Comparison of ENCODE assay signal across 30 mouse cellular contexts in the genomic region with DNA sequence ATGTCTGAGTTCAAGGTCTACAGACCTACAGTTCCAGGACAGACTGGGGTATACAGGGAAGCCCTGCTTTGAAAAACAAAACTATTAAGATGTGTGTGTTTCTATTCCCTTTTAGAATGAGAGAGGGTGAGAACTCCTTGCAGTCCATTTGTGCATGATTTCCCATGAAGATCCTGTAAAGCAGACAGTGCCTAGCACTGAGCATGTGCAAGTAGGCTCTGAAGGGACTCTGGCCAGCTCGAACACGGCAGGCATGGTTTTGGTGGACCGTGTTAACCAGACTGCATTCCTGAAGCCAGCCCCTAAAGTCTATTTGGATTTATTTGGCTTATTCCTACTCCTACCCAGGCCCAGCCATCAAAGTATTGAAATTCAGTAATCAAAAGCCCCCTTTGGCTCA. TPM values are rescaled to one million over a fixed set of nuclear protein-coding genes. Genes with fewer than 3 reads are reported as not detected.
DNase-seq lines count a peak whose midpoint lies in the region; ATAC-seq lines count a peak whose summit lies in the region.
"Had no signal": no experiment of that assay in that cellular context is flagged by ENCODE, and none has a peak within 500 bp of the region (broad histone marks: within the 10 kb centered on the region; RNA-seq: fewer than 3 reads in every experiment).

No protein-coding gene starts in this region.

- H3K4me1 ChIP-seq in forebrain, embryonic 12.5 days, result peaks cover 24% of the 10 kb centered on the region
- H3K4me1 ChIP-seq in forebrain, embryonic 14.5 days (ENCODE audit: control insufficient read depth, insufficient read depth, low read length), result peaks cover 14% of the 10 kb centered on the region
- peaks cover 37% of the 10 kb centered on the region for H3K4me1 ChIP-seq in hindbrain, embryonic 13.5 days (replicated peaks)
- 0 out of 2 replicates have a peak, but pooled peaks cover 4% of the 10 kb centered on the region for H3K4me1 ChIP-seq in hindbrain, embryonic 11.5 days (replicated peaks; ENCODE audit: control insufficient read depth, insufficient read depth, low read length)
- peaks cover 30% of the 10 kb centered on the region for H3K4me1 ChIP-seq in neural tube, embryonic 15.5 days

- peaks cover 48% of the 10 kb centered on the region for H3K36me3 ChIP-seq in forebrain, embryonic 12.5 days (replicated peaks)
- H3K36me3 ChIP-seq in forebrain, embryonic 14.5 days (ENCODE audit: control insufficient read depth, insufficient read depth, low read length), result peaks cover 49% of the 10 kb centered on the region
- H3K36me3 ChIP-seq in hindbrain, embryonic 13.5 days, result peaks cover 49% of the 10 kb centered on the region
- peaks cover 5% of the 10 kb centered on the region; the same call in 1 of the 2 replicates for H3K36me3 ChIP-seq in hindbrain, embryonic 11.5 days (ENCODE audit: control insufficient read depth, insufficient read depth, low read length)
- peaks cover 48% of the 10 kb centered on the region for H3K36me3 ChIP-seq in neural tube, embryonic 15.5 days
- H3K36me3 ChIP-seq in macrophage (ENCODE audit: inconsistent target), result peaks cover 38% of the 10 kb centered on the region

- peaks cover 59% of the 10 kb centered on the region for H3K79me2 ChIP-seq in macrophage (ENCODE audit: inconsistent target)

- no peak overlapping the region for H3K27ac ChIP-seq in forebrain, embryonic 12.5 days
- H3K27ac ChIP-seq in forebrain, embryonic 14.5 days (ENCODE audit: low read depth, low read length), result no peak overlapping the region
- H3K27ac ChIP-seq in hindbrain, embryonic 13.5 days, result no peak overlapping the region
- no peak overlapping the region for H3K27ac ChIP-seq in hindbrain, embryonic 11.5 days (ENCODE audit: low read depth, low read length)
- no peak overlapping the region for H3K27ac ChIP-seq in neural tube, embryonic 15.5 days (replicated peaks)
- peak overlapping the region; percentile 31 for H3K27ac ChIP-seq in macrophage
- H3K27ac ChIP-seq: forebrain, embryonic 10.5 days; hindbrain, embryonic 14.5 days; kidney, embryonic 15.5 days; limb, embryonic 10.5 days; limb, embryonic 15.5 days; liver, embryonic 15.5 days; midbrain, embryonic 13.5 days; stomach, postnatal 0 days had no signal

- no peaks in the 10 kb centered on the region for H3K27me3 ChIP-seq in forebrain, embryonic 12.5 days
- H3K27me3 ChIP-seq in forebrain, embryonic 14.5 days (replicated peaks; ENCODE audit: control insufficient read depth, insufficient read depth, low read length), result no peaks in the 10 kb centered on the region
- no peaks in the 10 kb centered on the region for H3K27me3 ChIP-seq in hindbrain, embryonic 13.5 days
- no peaks in the 10 kb centered on the region for H3K27me3 ChIP-seq in hindbrain, embryonic 11.5 days (ENCODE audit: control insufficient read depth, insufficient read depth, low read length)
- H3K27me3 ChIP-seq in neural tube, embryonic 15.5 days (replicated peaks), result no peaks in the 10 kb centered on the region
- H3K27me3 ChIP-seq: kidney, embryonic 15.5 days; limb, embryonic 15.5 days; liver, embryonic 15.5 days; midbrain, embryonic 13.5 days; Patski had no signal

- DNase-seq in forebrain, embryonic 14.5 days (ENCODE audit: low spot score), result no peak
- DNase-seq in hindbrain, embryonic 11.5 days (ENCODE audit: low spot score), result no peak
- DNase-seq in neural tube, embryonic 10.5 days (ENCODE audit: extremely low spot score, low spot score), result no peak
- DNase-seq in lung, postnatal 4 days, result no peak
- DNase-seq: adrenal gland, postnatal 25 days; cerebellum, adult 8-10 months; cerebellum, postnatal 25 days; forebrain, postnatal 0 days; gastrocnemius, postnatal 14 days; kidney, adult 11 months; kidney, postnatal 25 days; lung, embryonic 14.5 days; right cerebral cortex, postnatal 25 days; thymus, adult 2 months; thymus, postnatal 36 days had no signal

- 92% methylated on average over 3 of the region's 3 CpGs for WGBS in forebrain, embryonic 12.5 days
- WGBS in forebrain, embryonic 14.5 days, result 86% methylated on average over 3 of the region's 3 CpGs
- 92% methylated on average over 3 of the region's 3 CpGs for WGBS in hindbrain, embryonic 13.5 days
- WGBS in hindbrain, embryonic 11.5 days, result 95% methylated on average over 3 of the region's 3 CpGs
- 93% methylated on average over 3 of the region's 3 CpGs for WGBS in neural tube, embryonic 15.5 days
- WGBS in macrophage (ENCODE audit: missing documents), result 94% methylated on average over 3 of the region's 3 CpGs

- H3K9me3 ChIP-seq in forebrain, embryonic 12.5 days, result no peaks in the 10 kb centered on the region
- no peaks in the 10 kb centered on the region for H3K9me3 ChIP-seq in forebrain, embryonic 14.5 days (replicated peaks; ENCODE audit: control insufficient read depth, low read length)
- H3K9me3 ChIP-seq in hindbrain, embryonic 13.5 days, result no peaks in the 10 kb centered on the region
- no peaks in the 10 kb centered on the region for H3K9me3 ChIP-seq in hindbrain, embryonic 11.5 days (ENCODE audit: control insufficient read depth, low read length)
- no peaks in the 10 kb centered on the region for H3K9me3 ChIP-seq in neural tube, embryonic 15.5 days (replicated peaks)
- H3K9me3 ChIP-seq: forebrain, embryonic 10.5 days; kidney, embryonic 15.5 days; limb, embryonic 10.5 days; limb, embryonic 15.5 days; liver, embryonic 15.5 days; midbrain, embryonic 13.5 days had no signal

- ATAC-seq in forebrain, embryonic 12.5 days (ENCODE audit: low FRiP score), result no peak
- ATAC-seq in forebrain, embryonic 14.5 days, result no peak
- no peak for ATAC-seq in hindbrain, embryonic 13.5 days (ENCODE audit: low FRiP score)
- ATAC-seq in hindbrain, embryonic 11.5 days (ENCODE audit: low FRiP score), result no peak
- ATAC-seq in neural tube, embryonic 15.5 days (ENCODE audit: low FRiP score), result no peak
- ATAC-seq: forebrain, postnatal 0 days; inflammation-experienced regulatory T-cells, adult 6 months; midbrain, embryonic 13.5 days; Patski had no signal

- no peak overlapping the region for H3K4me2 ChIP-seq in forebrain, embryonic 12.5 days
- no peak overlapping the region for H3K4me2 ChIP-seq in forebrain, embryonic 14.5 days (ENCODE audit: low read length)
- H3K4me2 ChIP-seq in hindbrain, embryonic 13.5 days, result no peak overlapping the region
- no peak overlapping the region for H3K4me2 ChIP-seq in hindbrain, embryonic 11.5 days (replicated peaks; ENCODE audit: low read depth, low read length)
- H3K4me2 ChIP-seq in neural tube, embryonic 15.5 days, result no peak overlapping the region
- H3K4me2 ChIP-seq: heart, embryonic 11.5 days; hindbrain, embryonic 14.5 days; kidney, embryonic 15.5 days; limb, embryonic 15.5 days; liver, embryonic 15.5 days; lung, embryonic 14.5 days; midbrain, embryonic 13.5 days had no signal

- H3K4me3 ChIP-seq in forebrain, embryonic 12.5 days (replicated peaks), result no peak overlapping the region
- H3K4me3 ChIP-seq in forebrain, embryonic 14.5 days (ENCODE audit: low read depth, low read length), result no peak overlapping the region
- H3K4me3 ChIP-seq in hindbrain, embryonic 13.5 days, result no peak overlapping the region
- no peak overlapping the region for H3K4me3 ChIP-seq in hindbrain, embryonic 11.5 days (ENCODE audit: low read depth, low read length)
- H3K4me3 ChIP-seq in neural tube, embryonic 15.5 days (replicated peaks), result no peak overlapping the region
- H3K4me3 ChIP-seq in macrophage (ENCODE audit: inconsistent target), result no peak overlapping the region
- H3K4me3 ChIP-seq: forebrain, embryonic 10.5 days; kidney, embryonic 15.5 days; limb, embryonic 10.5 days; limb, embryonic 15.5 days; liver, embryonic 15.5 days; midbrain, embryonic 13.5 days had no signal

- H3K9ac ChIP-seq in forebrain, embryonic 12.5 days, result peak overlapping the region; percentile 4; the same call in 1 of the 2 replicates
- no peak overlapping the region for H3K9ac ChIP-seq in forebrain, embryonic 14.5 days (ENCODE audit: low read length)
- H3K9ac ChIP-seq in hindbrain, embryonic 13.5 days, result 0 out of 2 replicates have a peak overlapping the region, but pooled peaks have one; percentile 11
- no peak overlapping the region for H3K9ac ChIP-seq in hindbrain, embryonic 11.5 days (ENCODE audit: low read depth, low read length)
- H3K9ac ChIP-seq in neural tube, embryonic 15.5 days (replicated peaks), result 0 out of 2 replicates have a peak overlapping the region, but pooled peaks have one; percentile 0
- H3K9ac ChIP-seq: forebrain, postnatal 0 days; hindbrain, embryonic 14.5 days; kidney, embryonic 15.5 days; limb, embryonic 15.5 days; liver, embryonic 15.5 days; lung, embryonic 14.5 days; midbrain, embryonic 13.5 days had no signal

RNA-seq across cellular contexts. Expression of gene Rpl35, which starts 6.5 kb away (rescaled TPM):
- 970 and 1,048 TPM in 2 replicates for polyA plus RNA-seq in forebrain, embryonic 12.5 days (2016; fragmentation: Nextera tagmentation; extraction: Ambion mirVana)
- polyA plus RNA-seq in forebrain, embryonic 14.5 days (2014; fragmentation: Nextera tagmentation; extraction: Ambion mirVana), result 779 and 875 TPM in 2 replicates
- polyA plus RNA-seq in hindbrain, embryonic 13.5 days (2015; fragmentation: Nextera tagmentation; extraction: Ambion mirVana), result 721 and 760 TPM in 2 replicates
- polyA plus RNA-seq in hindbrain, embryonic 11.5 days (2014; fragmentation: Nextera tagmentation; extraction: Ambion mirVana), result 988 and 1,016 TPM in 2 replicates
- polyA plus RNA-seq in neural tube, embryonic 15.5 days (2015; fragmentation: Nextera tagmentation; extraction: Ambion mirVana), result 636 TPM in 2 replicates
- 100 to 1,000 TPM in 1 of 26 experiments, 10 to 100 TPM in 24, 1 to 10 TPM in 1; 9.5 to 133 (median 24.8) TPM for total RNA-seq in macrophage (2018; cell fraction: chromatin; rRNA removed)
- 100 to 1,000 TPM; 259 to 879 (median 445) TPM for total RNA-seq in macrophage (2018; cell fraction: cytosol; rRNA removed)
- 10 to 100 TPM; 37.5 to 94.1 (median 55.2) TPM for total RNA-seq in macrophage (2018; cell fraction: nucleus; rRNA removed)
- 501 to 933 TPM (median 626 TPM) in 3 replicates for polyA plus RNA-seq in macrophage (2018)

RNA-seq across cellular contexts. Expression of gene Arpc5l, which starts 6.8 kb away (rescaled TPM):
- polyA plus RNA-seq in forebrain, embryonic 12.5 days (2016; fragmentation: Nextera tagmentation; extraction: Ambion mirVana), result 137 and 143 TPM in 2 replicates
- polyA plus RNA-seq in forebrain, embryonic 14.5 days (2014; fragmentation: Nextera tagmentation; extraction: Ambion mirVana), result 142 and 144 TPM in 2 replicates
- 135 TPM in 2 replicates for polyA plus RNA-seq in hindbrain, embryonic 13.5 days (2015; fragmentation: Nextera tagmentation; extraction: Ambion mirVana)
- polyA plus RNA-seq in hindbrain, embryonic 11.5 days (2014; fragmentation: Nextera tagmentation; extraction: Ambion mirVana), result 147 and 149 TPM in 2 replicates
- polyA plus RNA-seq in neural tube, embryonic 15.5 days (2015; fragmentation: Nextera tagmentation; extraction: Ambion mirVana), result 146 and 156 TPM in 2 replicates
- total RNA-seq in macrophage (2018; cell fraction: chromatin; rRNA removed), result 10 to 100 TPM in 25 of 26 experiments, 1 to 10 TPM in 1; 7.9 to 56.6 (median 26.2) TPM
- 10 to 100 TPM; 24.7 to 62.3 (median 48.6) TPM for total RNA-seq in macrophage (2018; cell fraction: cytosol; rRNA removed)
- total RNA-seq in macrophage (2018; cell fraction: nucleus; rRNA removed), result 10 to 100 TPM in 25 of 26 experiments, 1 to 10 TPM in 1; 9.9 to 50.9 (median 30.1) TPM
- polyA plus RNA-seq in macrophage (2018), result 48.9 to 69.3 TPM (median 53.8 TPM) in 3 replicates

RNA-seq across cellular contexts. Expression of gene Wdr38, which starts 14.7 kb away (rescaled TPM):
- 1.5 and 1.7 TPM in 2 replicates for polyA plus RNA-seq in forebrain, embryonic 12.5 days (2016; fragmentation: Nextera tagmentation; extraction: Ambion mirVana)
- 1.4 and 1.8 TPM in 2 replicates for polyA plus RNA-seq in forebrain, embryonic 14.5 days (2014; fragmentation: Nextera tagmentation; extraction: Ambion mirVana)
- polyA plus RNA-seq in hindbrain, embryonic 13.5 days (2015; fragmentation: Nextera tagmentation; extraction: Ambion mirVana), result 1.8 and 1.9 TPM in 2 replicates
- 1.5 and 1.8 TPM in 2 replicates for polyA plus RNA-seq in hindbrain, embryonic 11.5 days (2014; fragmentation: Nextera tagmentation; extraction: Ambion mirVana)
- 1.6 and 1.8 TPM in 2 replicates for polyA plus RNA-seq in neural tube, embryonic 15.5 days (2015; fragmentation: Nextera tagmentation; extraction: Ambion mirVana)
- total RNA-seq in macrophage (2018; cell fraction: chromatin; rRNA removed), result 1 to 10 TPM in 21 of 26 experiments, under 1 TPM in 5; 0.50 to 6.7 (median 1.6) TPM
- total RNA-seq in macrophage (2018; cell fraction: cytosol; rRNA removed), result 1 to 10 TPM in 3 of 26 experiments, under 1 TPM in 23; 0.14 to 1.4 (median 0.40) TPM
- total RNA-seq in macrophage (2018; cell fraction: nucleus; rRNA removed), result 1 to 10 TPM in 24 of 26 experiments, under 1 TPM in 2; 0.41 to 8.3 (median 2.4) TPM
- polyA plus RNA-seq in macrophage (2018), result 0.09 to 1.3 TPM (median 0.66 TPM) in 3 replicates

RNA-seq across cellular contexts. Expression of gene Golga1, which starts 53.4 kb away (rescaled TPM):
- 37.9 and 40.8 TPM in 2 replicates for polyA plus RNA-seq in forebrain, embryonic 12.5 days (2016; fragmentation: Nextera tagmentation; extraction: Ambion mirVana)
- polyA plus RNA-seq in forebrain, embryonic 14.5 days (2014; fragmentation: Nextera tagmentation; extraction: Ambion mirVana), result 36.4 and 41.0 TPM in 2 replicates
- 35.4 and 35.5 TPM in 2 replicates for polyA plus RNA-seq in hindbrain, embryonic 13.5 days (2015; fragmentation: Nextera tagmentation; extraction: Ambion mirVana)
- polyA plus RNA-seq in hindbrain, embryonic 11.5 days (2014; fragmentation: Nextera tagmentation; extraction: Ambion mirVana), result 32.9 and 37.3 TPM in 2 replicates
- polyA plus RNA-seq in neural tube, embryonic 15.5 days (2015; fragmentation: Nextera tagmentation; extraction: Ambion mirVana), result 27.9 and 28.9 TPM in 2 replicates
- 100 to 1,000 TPM in 3 of 26 experiments, 10 to 100 TPM in 23; 20.8 to 113 (median 74.0) TPM for total RNA-seq in macrophage (2018; cell fraction: chromatin; rRNA removed)
- total RNA-seq in macrophage (2018; cell fraction: cytosol; rRNA removed), result 10 to 100 TPM in 19 of 26 experiments, 1 to 10 TPM in 7; 5.5 to 16.9 (median 13.1) TPM
- 10 to 100 TPM in 24 of 26 experiments, 1 to 10 TPM in 2; 8.0 to 67.9 (median 34.1) TPM for total RNA-seq in macrophage (2018; cell fraction: nucleus; rRNA removed)
- polyA plus RNA-seq in macrophage (2018), result 11.7 to 16.1 TPM (median 12.3 TPM) in 3 replicates

Comparison
In these comparisons a context has a peak if more than half of its experiments do, and no peak if none do; other contexts are left out.
1. H3K9ac ChIP-seq: peak in forebrain, embryonic 12.5 days (single experiment), hindbrain, embryonic 13.5 days (single experiment) and neural tube, embryonic 15.5 days (single experiment); none in forebrain, embryonic 14.5 days (single experiment) and hindbrain, embryonic 11.5 days (single experiment).